ENCODE assay signal across 8 mouse cellular contexts in genomic region chr5:117388296-117388751, GRCm38 (mm10). TPM values are rescaled to one million over a fixed set of nuclear protein-coding genes. Genes with fewer than 3 reads are reported as not detected.
DNase-seq lines count a peak whose midpoint lies in the region; ATAC-seq and TF ChIP-seq lines count a peak whose summit lies in the region.

No protein-coding gene starts in this region.

- H3K9ac ChIP-seq in hindbrain, postnatal 0 days (replicated peaks; ENCODE audit: low read length): peak overlapping the region; percentile 68
- peak overlapping the region; percentile 95 for H3K9ac ChIP-seq in liver, embryonic 14.5 days (replicated peaks)

- peak overlapping the region; percentile 61 for H3K27ac ChIP-seq in hindbrain, postnatal 0 days
- peak overlapping the region; percentile 48; the same call in 1 of the 2 replicates for H3K27ac ChIP-seq in liver, embryonic 14.5 days

- intact Hi-C loops in left cerebral cortex, postnatal 4 days (cut with DNase I): no loop called here

- TF ChIP-seq EP300 in liver, embryonic 14.5 days (IDR thresholded peaks at IDR 0.05; ENCODE audit: low read depth): no peak

- peak; percentile 67 for ATAC-seq in erythroid progenitor cell, adult 5-6 weeks (replicated peaks; ENCODE audit: low FRiP score, poor library complexity, severe bottlenecking)
- peak; percentile 30 for ATAC-seq in hindbrain, postnatal 0 days
- ATAC-seq in liver, embryonic 14.5 days (ENCODE audit: insufficient read depth): peak; percentile 80

- peak overlapping the region; percentile 64 for H3K4me2 ChIP-seq in hindbrain, postnatal 0 days (ENCODE audit: low read depth, low read length)
- peak overlapping the region; percentile 82 for H3K4me2 ChIP-seq in liver, embryonic 14.5 days (ENCODE audit: low read depth)

- peak; percentile 75 for DNase-seq in left cerebral cortex, postnatal 4 days
- no peak for DNase-seq in left cerebral cortex, adult 11 months (ENCODE audit: low spot score)
- peak; percentile 49 for DNase-seq in c-Kit-positive CD71-negative TER-119-negative erythroid progenitor cells, embryonic 14.5 days (ENCODE audit: low read depth)
- peak; percentile 64 for DNase-seq in hindbrain, postnatal 0 days (ENCODE audit: low spot score)
- DNase-seq in liver, embryonic 14.5 days (ENCODE audit: low read depth in 3 of 3, low spot score in 3 of 3): peak; percentile 49 to 60 (median 59)
- peak; percentile 61 to 66 for DNase-seq in natural killer cell, adult 2 months (ENCODE audit: low spot score in 2 of 2)
- peak; percentile 65 to 73 for DNase-seq in thymus, postnatal 10 days (ENCODE audit: low spot score in 2 of 2)

- 0 out of 2 replicates have a peak, but pooled peaks cover 3% of the 10 kb centered on the region for H3K4me1 ChIP-seq in hindbrain, postnatal 0 days (ENCODE audit: insufficient read depth, low read length)
- peaks cover 0 to 9% of the 10 kb centered on the region in 2 experiments; a peak in 3 of 4 replicates for H3K4me1 ChIP-seq in liver, embryonic 14.5 days (replicated peaks; ENCODE audit: control insufficient read depth in 2 of 2, insufficient read depth in 2 of 2, low read length in 1 of 2)

- no peaks in the 10 kb centered on the region for H3K27me3 ChIP-seq in hindbrain, postnatal 0 days (ENCODE audit: insufficient read depth, low read length)
- no peaks in the 10 kb centered on the region for H3K27me3 ChIP-seq in liver, embryonic 14.5 days (ENCODE audit: control insufficient read depth, insufficient read depth, low read length)

- 0 out of 2 replicates have a peak, but pooled peaks cover 3% of the 10 kb centered on the region for H3K9me3 ChIP-seq in hindbrain, postnatal 0 days (ENCODE audit: low read length)
- H3K9me3 ChIP-seq in liver, embryonic 14.5 days (ENCODE audit: control insufficient read depth, low read length): no peaks in the 10 kb centered on the region; the same call in 1 of the 2 replicates

- peak overlapping the region; percentile 50 for H3K4me3 ChIP-seq in hindbrain, postnatal 0 days (ENCODE audit: low read length)
- peak overlapping the region; percentile 70 to 91 for H3K4me3 ChIP-seq in liver, embryonic 14.5 days (ENCODE audit: insufficient read depth in 1 of 2, low read depth in 2 of 2, low read length in 2 of 2)

- peak; percentile 63 for TF ChIP-seq CTCF in hindbrain, postnatal 0 days (IDR thresholded peaks at IDR 0.05; ENCODE audit: low read depth)
- TF ChIP-seq CTCF in liver, embryonic 14.5 days (IDR thresholded peaks at IDR 0.05; ENCODE audit: low read depth): peak; percentile 83

- WGBS in hindbrain, postnatal 0 days: 10% methylated on average over 16 of the region's 16 CpGs
- WGBS in liver, embryonic 14.5 days (ENCODE audit: insufficient replicate concordance): 7% methylated on average over 16 of the region's 16 CpGs

- peaks cover 14% of the 10 kb centered on the region; the same call in 1 of the 2 replicates for H3K36me3 ChIP-seq in hindbrain, postnatal 0 days (ENCODE audit: insufficient read depth, low read length)
- H3K36me3 ChIP-seq in liver, embryonic 14.5 days (replicated peaks; ENCODE audit: control insufficient read depth, insufficient read depth, low read depth): peaks cover 7% of the 10 kb centered on the region

RNA-seq across cellular contexts. Expression of gene Rfc5, which starts 0.5 kb away (rescaled TPM):
- 10 to 100 TPM; 20.2 to 26.4 TPM for total RNA-seq in left cerebral cortex, postnatal 4 days (2021)
- total RNA-seq in erythroid progenitor cell, adult 5-6 weeks (2015; ENCODE audit: low replicate concordance): 26.4 and 28.8 TPM in 2 replicates
- 30.8 and 54.1 TPM in 2 replicates for total RNA-seq in erythroid progenitor cell, adult 5-6 weeks (2017; ENCODE audit: low replicate concordance)
- total RNA-seq in hindbrain, postnatal 0 days (2014; rRNA removed): 16.6 and 17.8 TPM in 2 replicates
- 26.5 and 29.2 TPM in 2 replicates for polyA plus RNA-seq in hindbrain, postnatal 0 days (2015; fragmentation: Nextera tagmentation; extraction: Ambion mirVana)
- polyA plus RNA-seq in liver, embryonic 14.5 days (2012; rRNA removed): 17.8 and 24.1 TPM in 2 replicates
- polyA plus RNA-seq in liver, embryonic 14.5 days (2014; fragmentation: Nextera tagmentation; extraction: Ambion mirVana): 52.2 and 58.0 TPM in 2 replicates

RNA-seq across cellular contexts. Expression of gene Ksr2, which starts 25.5 kb away (rescaled TPM):
- total RNA-seq in left cerebral cortex, postnatal 4 days (2021): 10 to 100 TPM; 23.4 to 24.1 TPM
- under 0.01 and 0.36 TPM in 2 replicates for total RNA-seq in erythroid progenitor cell, adult 5-6 weeks (2015; ENCODE audit: low replicate concordance)
- total RNA-seq in erythroid progenitor cell, adult 5-6 weeks (2017; ENCODE audit: low replicate concordance): not detected in 2 replicates
- 10.7 and 12.6 TPM in 2 replicates for total RNA-seq in hindbrain, postnatal 0 days (2014; rRNA removed)
- 6.1 and 6.3 TPM in 2 replicates for polyA plus RNA-seq in hindbrain, postnatal 0 days (2015; fragmentation: Nextera tagmentation; extraction: Ambion mirVana)
- 0.01 and 0.02 TPM in 2 replicates for polyA plus RNA-seq in liver, embryonic 14.5 days (2012; rRNA removed)
- polyA plus RNA-seq in liver, embryonic 14.5 days (2014; fragmentation: Nextera tagmentation; extraction: Ambion mirVana): 0.04 TPM in 1 of 2 replicates, not detected in the other

RNA-seq across cellular contexts. Expression of gene Wsb2, which starts 31.2 kb away (rescaled TPM):
- total RNA-seq in left cerebral cortex, postnatal 4 days (2021): 100 to 1,000 TPM; 407 to 423 TPM
- 6.1 and 13.4 TPM in 2 replicates for total RNA-seq in erythroid progenitor cell, adult 5-6 weeks (2015; ENCODE audit: low replicate concordance)
- total RNA-seq in erythroid progenitor cell, adult 5-6 weeks (2017; ENCODE audit: low replicate concordance): 3.8 and 7.7 TPM in 2 replicates
- 412 and 421 TPM in 2 replicates for total RNA-seq in hindbrain, postnatal 0 days (2014; rRNA removed)
- polyA plus RNA-seq in hindbrain, postnatal 0 days (2015; fragmentation: Nextera tagmentation; extraction: Ambion mirVana): 296 and 321 TPM in 2 replicates
- polyA plus RNA-seq in liver, embryonic 14.5 days (2012; rRNA removed): 13.9 and 14.1 TPM in 2 replicates
- 15.3 and 18.5 TPM in 2 replicates for polyA plus RNA-seq in liver, embryonic 14.5 days (2014; fragmentation: Nextera tagmentation; extraction: Ambion mirVana)

Comparison
In these comparisons a context has a peak if more than half of its experiments do, and no peak if none do; other contexts are left out.
1. ATAC-seq: peak in every context shown above with its lines; median percentile 80 in liver, embryonic 14.5 days; 67 in erythroid progenitor cell, adult 5-6 weeks; 30 in hindbrain, postnatal 0 days.
2. RNA of gene Wsb2, which starts 31.2 kb away (total RNA-seq): 407 to 423 TPM in left cerebral cortex, postnatal 4 days and 412 to 421 TPM in hindbrain, postnatal 0 days; 3.8 to 13.4 TPM in erythroid progenitor cell, adult 5-6 weeks; every median in the first group is over 10 times any median in the second.